Mouse (Mus musculus) c-Kit-negative CD71-positive TER-119-positive erythroid progenitor cells, embryonic 14.5 days (primary cell): ENCODE data around the gene Ppp1r11.

Source experiments
- DNase-seq: peaks from one replicate; pipeline ENCODE4 v3.0.0-alpha.2; 2013; ENCODE audit warnings: low read depth, low spot score

Ppp1r11 gene

DNA sequence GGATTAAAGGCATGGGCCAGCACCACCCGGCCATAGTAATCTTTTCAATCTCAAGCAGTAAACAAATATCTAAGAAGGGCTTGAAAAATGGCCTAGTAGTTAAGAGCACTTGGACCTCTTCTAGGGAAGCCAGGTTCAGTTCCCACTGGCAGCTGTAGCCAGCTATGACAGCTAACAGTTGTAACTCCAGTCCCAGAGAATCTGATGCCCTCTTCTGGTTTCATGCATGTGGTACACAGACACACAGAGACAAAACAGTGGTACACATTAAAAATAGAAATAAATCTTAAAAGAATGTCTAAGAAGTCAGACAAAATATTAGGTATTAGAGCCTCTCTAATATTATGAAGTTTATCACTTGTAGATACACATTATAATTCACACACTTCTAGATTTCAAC lies 9.6 kb upstream of the Ppp1r11 start:
- DNase-seq: no peak

DNA sequence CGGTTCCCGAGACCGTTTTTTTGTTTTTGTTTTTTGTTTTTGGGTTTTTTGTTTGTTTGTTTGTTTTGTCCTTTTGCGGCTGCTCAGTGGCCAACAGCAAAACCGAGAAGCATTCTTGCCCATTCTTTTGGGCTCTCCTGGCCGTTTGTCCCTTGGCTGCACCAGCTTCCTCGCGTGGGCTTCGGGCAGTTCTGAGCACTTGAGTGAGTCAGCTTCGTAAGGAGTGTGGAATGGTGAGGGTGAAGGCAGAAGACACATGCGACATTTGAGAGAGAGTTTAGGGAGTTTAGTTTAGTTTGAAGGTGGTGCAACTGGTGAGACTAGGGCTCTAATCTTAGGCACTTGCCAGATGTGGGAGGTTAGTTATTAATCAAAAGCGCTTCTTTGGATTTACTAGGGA lies 7.3 kb upstream of the Ppp1r11 start:
- no peak for DNase-seq

DNA sequence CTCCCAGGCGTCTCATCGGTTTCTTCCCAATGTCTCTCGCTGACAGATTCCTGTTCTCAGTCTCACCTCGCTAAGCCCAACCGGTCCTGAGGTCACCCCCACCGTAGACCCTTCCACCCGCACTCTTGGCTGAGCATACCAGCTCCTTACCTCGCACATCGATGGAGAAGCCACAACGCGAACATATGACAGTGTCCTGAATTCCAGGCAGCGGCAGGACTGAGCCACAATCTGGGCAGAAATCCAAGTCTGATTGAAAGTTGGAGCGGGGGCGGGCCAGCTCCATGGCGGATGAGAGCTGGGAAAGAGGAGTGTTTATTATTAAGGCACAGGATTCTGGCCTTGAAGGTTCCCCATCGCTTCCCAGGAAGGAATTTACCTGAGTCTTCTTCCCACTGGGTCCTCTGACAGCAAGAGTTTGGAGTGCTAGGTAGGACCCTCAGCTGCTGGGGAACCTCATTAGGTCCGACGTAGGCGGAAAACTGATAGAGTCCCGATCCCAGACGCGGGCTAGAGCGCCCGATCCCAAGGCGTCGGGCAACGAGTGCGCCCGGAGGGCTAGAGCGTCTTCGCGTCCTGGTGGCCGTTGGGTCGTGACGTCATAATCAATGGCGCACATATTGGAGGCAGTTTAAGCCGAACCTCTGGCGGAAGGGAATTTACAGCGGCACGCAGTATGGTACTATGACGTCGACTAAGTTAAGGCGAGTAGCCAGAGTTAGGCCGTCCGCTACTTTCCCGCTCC lies 6.6 kb upstream of the Ppp1r11 start, which contains the start of the genes Znrd1 and Znrd1as:
Znrd1 (minus strand) TSS at position 561 of the 745 bp plus-strand sequence.
Znrd1as (plus strand) TSS at position 594 of the 745 bp plus-strand sequence.
- peak; percentile 92 for DNase-seq

DNA sequence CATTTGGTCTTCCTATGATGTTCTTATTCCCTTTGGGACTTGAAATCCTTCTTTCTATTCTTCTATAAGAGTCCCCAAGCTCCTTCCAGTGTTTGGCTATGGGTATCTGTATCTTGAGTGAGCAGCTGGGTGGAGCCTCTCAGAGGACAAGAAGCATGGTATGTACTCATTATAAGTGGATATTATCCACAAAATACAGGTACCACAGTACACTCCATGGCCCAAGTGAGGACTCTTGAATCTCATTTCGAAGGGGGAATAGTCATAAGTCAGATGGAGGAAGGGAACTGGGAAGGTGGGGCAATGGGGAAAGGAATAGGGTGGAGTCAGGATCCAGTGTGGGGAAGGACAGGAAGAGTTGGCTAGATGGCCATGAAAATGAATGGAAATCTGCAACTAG lies 1.5 kb upstream of the Ppp1r11 start:
- no peak for DNase-seq

DNA sequence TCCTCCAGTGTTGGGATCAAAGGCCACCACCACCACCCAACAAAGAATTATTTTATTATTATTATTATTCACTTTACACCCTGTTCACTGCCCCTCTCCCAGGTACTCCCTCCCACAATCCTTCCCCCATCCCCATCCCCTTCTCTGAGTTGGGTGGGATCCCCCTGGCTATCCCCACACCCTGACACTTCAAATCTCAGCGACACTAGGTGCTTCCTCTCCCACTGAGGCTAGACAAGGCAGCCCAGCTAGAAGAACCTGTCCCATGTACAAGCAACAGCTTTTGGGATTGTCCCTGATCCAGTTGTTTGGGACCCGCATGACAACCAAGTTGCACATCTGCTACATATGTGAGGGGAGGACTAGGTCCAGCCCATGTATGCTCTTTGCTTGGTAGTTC lies 1.1 kb upstream of the Ppp1r11 start:
- DNase-seq: no peak

DNA sequence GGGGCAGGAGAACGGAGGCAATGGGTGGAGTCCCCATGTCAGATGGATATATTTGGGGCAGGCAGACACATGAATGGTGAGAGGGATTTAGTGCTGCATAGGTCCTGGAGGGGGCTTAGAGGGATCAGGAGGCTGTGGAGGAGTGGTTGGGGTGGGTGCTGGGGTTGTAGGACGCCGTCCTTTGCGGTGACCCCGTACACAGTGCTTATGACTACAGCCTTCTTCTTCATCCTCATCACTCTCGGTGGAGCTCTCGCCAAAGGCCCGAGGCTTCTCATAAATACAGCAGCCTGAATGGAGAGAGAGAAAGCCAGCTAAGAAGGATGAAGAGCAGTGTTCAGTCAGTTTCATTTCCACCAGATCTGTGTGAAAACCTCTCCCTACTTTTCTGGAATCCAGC lies 2.3 kb downstream of the Ppp1r11 start:
- DNase-seq: no peak

DNA sequence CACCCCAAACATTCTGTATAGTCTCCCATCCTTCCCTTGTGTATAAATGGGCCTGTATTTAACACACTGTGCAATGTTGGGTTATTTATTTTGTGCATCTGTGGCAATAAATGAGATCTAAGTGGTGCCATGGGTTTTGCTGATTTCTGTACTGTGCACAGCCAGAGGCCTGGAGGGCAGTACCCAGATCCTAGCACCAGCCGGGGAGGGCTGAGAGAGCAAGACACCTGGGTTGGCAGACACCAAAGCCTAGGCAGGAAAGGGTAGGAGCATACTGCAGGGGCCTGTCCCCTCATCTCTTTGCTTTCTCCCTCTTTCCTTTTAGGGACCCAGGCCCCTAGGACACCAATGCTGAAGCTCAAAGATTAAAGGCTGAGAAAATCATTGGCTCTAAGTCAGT lies 3.3 kb downstream of the Ppp1r11 start:
- no peak for DNase-seq

DNA sequence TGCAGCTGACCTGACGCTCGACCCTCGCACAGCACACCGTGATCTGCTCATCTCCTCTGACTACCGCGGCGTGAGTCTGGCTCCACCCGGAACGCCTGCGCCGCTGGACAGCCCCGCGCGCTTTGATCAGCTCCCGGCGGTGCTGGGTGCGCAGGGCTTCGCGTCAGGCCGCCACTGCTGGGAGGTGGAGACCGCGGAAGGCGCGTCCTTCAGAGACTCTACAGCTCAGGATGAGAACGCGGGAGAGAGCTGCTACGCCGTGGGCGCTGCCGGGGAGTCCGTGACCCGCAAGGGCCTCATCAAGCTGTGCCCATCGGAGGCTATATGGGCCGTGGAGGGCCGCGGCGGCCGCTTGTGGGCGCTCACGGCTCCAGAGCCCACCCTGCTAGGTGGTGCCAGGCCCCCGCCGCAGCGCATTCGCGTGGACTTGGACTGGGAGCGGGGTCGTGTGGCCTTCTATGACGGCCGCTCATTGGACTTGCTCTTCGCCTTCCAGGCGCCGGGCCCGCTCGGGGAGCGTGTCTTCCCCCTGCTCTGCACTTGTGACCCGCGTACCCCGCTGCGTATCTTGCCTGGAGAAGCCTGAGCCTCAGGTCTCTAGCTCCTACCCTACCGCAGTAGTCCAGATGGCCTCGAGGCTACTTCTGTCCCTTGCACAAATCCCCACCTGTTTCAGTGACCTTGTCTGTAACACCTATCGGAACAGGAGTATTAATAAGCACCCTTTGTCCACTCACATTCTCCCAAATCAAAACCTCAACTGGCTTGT lies 4.3 kb downstream of the Ppp1r11 start:
- DNase-seq: no peak

DNA sequence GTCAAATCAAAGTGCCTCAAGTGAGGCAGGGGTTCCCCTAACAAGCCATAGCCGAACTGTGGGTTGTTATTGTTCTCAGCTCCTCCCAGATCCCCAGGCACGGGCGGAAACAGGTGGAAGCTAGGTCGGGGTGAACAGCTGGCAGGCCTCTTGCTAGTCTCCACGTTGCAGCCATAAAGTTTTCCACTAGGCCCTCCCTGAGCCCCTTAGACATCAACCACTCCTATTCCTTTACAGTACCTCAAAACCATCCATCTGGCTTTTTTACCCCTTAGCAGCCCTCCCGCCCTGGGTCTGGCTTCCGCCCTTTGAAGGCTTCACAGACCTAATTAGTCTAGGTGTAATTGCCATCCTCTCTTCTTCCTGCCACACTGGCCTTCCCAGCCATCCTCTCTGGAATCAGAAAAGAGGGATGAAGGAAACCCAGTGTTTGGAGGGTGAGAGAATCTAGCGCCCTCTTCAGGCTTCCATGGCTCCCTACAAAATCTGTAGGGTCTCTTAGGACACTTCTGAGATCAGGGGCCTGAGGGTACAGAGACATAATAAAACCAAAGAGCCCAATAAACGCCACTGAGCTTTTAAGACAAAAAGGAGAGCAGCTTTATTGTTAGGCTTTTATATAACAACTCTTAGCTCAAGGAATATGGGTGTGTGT lies 7.3 kb downstream of the Ppp1r11 start:
- DNase-seq: no peak

DNA sequence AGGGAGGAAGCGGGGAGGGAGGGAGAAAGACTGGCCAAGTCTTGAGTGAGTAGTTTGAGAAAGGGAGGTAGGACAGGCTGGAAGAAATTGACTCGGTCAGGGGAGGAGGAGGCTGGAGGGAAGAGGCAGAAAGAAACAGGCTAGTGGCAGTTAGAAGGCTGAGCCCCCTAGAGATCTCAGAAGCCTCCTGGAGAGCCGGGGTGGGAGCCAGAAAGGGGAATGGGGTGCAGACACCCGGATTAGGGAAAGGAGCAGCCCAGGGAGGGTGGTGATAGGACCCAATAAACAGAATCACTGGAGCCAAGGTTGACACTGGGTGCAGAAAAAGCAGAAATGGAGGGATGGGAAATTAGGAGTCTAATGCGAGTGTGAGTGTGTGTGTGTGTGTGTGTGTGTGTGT lies 7.8 kb downstream of the Ppp1r11 start:
- DNase-seq: no peak

DNA sequence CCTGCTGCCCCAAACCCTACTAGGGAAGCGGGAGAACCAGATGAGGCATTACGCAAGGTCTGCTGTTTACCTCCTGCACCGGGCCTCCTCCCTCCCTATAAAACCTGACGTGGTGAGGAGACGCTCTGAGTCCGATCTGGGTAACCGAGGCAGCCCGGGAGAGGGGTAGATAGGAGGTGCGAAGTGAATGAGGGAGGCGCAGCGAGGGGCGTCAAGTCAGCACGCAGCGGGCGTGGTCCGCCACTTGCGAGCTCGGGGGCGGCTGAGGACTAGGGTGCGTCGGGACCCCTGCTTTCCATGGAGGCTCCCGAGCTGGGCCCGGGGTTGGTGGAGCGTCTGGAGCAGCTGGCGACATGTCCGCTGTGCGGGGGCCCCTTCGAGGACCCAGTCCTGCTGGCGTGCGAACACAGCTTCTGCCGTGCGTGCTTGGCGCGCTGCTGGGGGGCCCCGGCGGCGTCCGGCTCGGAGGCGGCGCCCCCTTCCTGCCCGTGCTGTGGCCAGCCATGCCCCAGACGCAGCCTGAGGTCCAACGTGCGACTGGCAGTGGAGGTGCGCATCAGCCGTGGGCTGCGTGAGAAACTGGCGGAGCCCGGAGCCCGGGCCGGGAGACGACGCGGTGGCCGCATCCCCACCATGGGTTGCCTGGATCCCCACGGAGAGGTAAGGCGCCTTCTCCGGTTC lies 8.6 kb downstream of the Ppp1r11 start, which contains the start of gene Rnf39:
Rnf39 (plus strand) TSS at position 128 of the 681 bp plus-strand sequence.
- DNase-seq: no peak

DNA sequence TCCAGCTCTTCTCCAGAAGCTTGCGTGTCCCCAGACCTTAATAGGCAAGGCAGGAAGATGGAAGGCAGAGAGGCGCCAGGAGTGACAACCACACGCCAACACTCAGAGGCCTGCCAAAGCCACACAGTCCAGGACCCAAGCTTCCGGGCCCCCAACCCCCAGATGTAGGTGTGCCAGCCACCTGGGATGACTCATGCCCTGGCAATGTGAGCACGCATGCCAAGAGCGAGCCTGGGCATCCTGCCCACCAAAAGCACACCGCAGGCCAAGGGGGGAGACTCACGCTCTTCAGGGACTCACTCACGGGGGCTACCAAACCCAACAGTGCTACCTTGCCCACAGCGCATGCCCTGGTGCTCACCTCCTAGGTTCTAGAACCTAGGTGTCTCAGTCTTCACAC lies 9.2 kb downstream of the Ppp1r11 start:
- no peak for DNase-seq

DNA sequence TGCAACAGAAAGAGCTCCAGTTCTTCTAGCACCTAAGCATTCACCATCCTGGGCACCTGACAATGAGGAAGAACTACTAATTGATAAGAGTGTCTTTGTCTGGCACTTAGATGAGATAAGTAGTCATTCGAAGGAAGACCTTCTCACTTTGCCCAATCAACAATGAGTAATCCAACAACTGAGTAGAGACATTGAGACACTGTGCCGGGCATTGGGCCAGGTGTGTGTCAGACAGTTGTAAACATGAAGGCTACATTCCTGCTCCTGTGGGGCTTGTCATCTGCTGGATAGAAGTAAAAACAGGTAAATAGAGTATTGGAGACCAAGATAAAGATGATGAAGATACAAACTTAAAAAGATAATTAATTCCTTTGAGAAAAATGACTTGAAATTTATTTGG lies 13.5 kb downstream of the Ppp1r11 start:
- no peak for DNase-seq

DNA sequence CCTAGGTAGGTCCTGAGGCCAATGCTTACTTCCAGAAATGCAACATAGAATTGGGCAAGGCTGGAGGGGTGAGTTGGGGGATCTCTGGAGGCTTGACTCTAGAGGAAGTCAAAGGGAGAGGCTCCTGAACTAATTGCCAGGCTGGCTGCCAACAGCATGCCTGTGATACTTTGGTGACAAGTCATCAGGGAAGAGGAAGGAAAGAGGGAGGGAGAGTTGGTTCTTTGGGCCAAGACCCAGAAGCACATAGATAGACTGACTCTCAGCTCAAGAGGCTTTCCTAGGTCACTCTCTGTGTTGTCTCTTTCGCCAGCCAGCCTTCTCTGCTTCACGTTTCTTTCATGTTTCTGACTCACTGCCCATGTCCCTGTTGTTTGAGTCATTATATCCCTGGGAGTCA lies 19.7 kb downstream of the Ppp1r11 start:
- DNase-seq: no peak

DNA sequence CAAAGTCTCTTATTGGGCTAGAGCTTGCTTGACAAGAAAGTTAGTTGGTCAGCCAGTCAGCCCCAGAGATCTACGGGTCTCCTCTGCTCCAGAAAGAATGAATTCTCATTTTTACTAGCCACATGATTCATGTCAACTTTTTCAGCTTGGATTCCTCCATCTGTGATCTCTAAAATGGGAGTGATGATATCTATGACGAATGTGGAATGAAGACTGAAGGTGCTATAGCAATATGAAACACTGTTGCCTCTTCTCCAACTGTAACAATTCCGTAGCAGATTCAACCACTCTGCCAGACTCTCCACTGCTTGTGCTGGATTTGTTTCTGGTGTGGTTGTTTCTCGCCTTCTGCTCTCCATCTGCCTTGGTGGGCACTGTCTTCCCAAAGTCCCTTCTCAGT lies 20.4 kb downstream of the Ppp1r11 start:
- no peak for DNase-seq

DNA sequence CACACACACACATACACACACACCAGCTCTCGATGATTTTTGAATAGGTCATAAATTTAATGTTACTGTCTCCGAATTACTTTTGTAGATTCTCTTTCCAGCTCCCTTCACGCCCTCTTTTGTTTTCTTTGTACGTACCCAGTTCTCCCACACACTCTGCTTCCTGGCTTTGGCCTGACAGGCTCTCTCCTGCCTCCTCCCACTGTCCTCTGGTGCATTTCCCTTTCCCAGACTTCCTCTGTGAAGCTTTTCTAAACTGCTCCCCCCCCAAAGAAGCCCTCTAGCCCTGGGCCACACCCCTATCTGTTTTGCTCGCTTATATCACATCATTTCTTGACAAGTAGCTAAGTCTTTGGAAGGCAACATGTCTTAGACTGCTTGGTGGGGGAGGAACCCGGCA lies 21.3 kb downstream of the Ppp1r11 start:
- DNase-seq: no peak

DNA sequence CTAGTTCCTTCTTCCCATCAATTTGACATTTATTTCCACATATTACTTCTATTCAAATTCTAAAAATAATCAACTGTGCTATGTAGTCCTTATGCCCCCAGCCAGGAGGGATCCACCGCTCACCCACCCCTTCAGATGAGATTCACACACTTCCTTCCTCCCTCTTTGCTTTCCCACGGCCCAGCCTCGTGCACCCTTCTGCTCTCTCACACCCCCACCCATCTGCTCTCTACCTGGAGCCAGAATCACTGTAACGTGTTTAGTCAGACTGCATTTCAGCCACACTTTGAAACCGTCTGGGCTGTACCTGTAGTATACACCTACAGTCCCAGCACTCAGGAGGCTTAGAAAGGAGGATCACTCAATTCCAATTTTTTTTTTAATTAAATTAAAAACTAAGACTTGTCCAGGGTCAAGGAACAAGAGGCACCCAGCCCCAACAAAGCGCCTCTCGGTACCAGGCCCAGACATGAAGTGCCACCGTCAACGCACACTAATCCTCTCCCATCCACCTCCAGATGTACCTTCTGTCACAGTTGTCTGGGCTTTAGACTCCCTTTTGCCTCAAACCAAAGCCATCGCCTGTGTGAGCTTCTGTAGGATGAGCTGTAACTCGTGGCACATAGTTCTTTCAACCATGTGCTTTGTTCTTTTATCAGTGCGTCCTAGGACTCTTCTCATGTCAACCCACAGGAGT lies 22.2 kb downstream of the Ppp1r11 start:
- DNase-seq: no peak

DNA sequence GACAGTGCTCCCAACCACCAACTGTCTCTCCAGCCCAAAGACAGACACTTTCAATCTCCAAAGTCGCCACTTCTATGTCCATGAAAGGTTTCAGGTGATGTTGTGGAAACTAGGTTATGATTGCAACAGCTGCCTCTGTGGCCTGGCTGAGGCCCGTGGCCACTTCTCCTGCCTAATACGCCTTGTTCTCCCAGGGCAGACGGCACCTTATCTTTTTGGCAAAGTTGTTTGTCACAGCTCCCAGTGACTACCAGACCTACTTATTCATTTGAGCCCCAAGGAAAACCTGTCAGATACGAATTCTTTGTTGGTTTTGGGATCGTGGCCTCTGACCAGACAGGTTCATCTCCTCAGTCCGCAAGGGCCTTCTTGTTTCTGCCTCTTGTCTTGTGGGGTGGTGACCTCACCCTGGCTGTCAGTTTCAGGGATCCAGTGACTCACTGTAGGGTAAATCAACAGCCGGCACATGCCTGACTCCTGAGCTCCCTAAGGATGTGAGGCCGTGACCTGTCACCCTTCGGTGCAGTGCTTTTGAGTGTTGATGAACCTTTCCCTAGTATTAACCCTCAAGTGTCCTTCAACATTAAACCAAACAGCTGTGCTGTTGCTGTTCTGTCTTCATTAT lies 23.9 kb downstream of the Ppp1r11 start:
- DNase-seq: no peak

DNA sequence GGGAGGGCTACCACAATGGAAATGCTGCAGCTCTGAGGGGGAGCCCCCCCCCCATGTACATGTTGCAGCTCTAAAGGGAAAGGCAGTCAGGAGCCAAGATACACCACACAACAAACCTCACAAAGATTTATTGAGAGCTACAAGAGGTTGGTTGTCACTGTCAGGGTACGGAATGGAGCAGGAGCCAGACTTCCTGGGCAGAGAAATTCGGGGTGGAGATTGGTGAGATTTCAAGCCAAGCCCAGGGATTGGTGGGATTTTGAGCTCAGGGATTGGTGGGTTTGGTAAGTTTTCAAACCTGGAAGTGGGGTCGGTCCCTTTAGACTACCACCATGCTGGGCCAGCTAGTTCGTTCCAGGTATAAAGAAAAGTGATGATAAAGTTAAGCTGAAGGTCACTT lies 28.1 kb downstream of the Ppp1r11 start:
- DNase-seq: no peak

DNA sequence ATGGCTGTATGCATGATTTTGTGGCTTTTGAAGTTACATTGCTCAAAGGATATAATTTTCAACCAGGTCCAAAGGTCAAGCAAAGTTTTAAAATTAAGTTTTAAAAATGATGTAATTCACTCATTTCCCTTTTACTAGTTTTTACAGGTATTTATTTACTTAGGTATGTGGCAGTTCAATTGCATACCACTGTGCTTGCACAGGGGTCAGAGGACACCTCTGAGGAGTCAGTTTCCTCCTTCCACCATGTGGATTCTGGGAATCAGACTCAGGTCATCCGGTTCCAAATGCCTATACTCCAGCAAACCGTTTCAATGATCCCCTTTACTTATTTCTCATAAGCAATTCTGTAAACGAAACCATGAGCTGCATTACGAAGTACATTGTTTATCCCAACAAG lies 28.8 kb downstream of the Ppp1r11 start:
- no peak for DNase-seq

DNA sequence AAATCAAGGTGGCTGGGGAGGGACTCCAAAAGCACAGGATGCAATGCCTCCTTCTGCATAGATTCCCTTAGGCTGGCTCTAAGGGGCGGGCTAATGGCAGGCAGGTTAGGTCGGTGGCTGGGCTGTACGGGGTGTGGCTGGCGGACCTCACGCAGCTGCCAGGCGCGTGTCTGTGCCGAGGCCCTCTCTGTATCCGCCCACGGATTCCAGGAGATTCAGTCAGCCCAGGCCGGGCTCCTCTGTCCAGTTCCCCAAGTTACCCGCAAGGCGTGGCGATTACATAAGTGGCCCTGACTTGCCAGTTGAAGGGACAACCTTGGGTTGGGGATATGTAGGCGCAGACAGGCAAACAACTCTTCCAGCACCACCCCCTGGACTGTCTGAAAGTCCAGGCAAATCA lies 31.3 kb downstream of the Ppp1r11 start:
- no peak for DNase-seq
